Mouse (Mus musculus) lung, postnatal 0 days (tissue): ENCODE data around the gene Mpzl2. TPM values are rescaled to one million over a fixed set of nuclear protein-coding genes. Genes with fewer than 3 reads are reported as not detected.
A peak's percentile ranks its signal among the peaks of the same experiment; 100 is the strongest.

Experiments used
- ATAC-seq: fragments of 200-750 bp; cut with Nextera tagmentation; 2 replicates; pipeline ENCODE4 v1.8.0; 2017; ENCODE audit warnings: moderate library complexity
- DNase-seq: peaks from one replicate; pipeline ENCODE4 v3.0.0-alpha.2; 2016; ENCODE audit warnings: low spot score
- H3K27ac ChIP-seq: fragments of 300-500 bp; sonication (generic); 2 replicates; pipeline ENCODE4 v1.5.1; 2014; ENCODE audit warnings: antibody characterized with exemption, mild to moderate bottlenecking, low read length, mixed read lengths
- H3K27me3 ChIP-seq: fragments of 300-500 bp; sonication (generic); replicated peaks from 2 replicates; pipeline ENCODE4 v1.6.1; 2014; ENCODE audit warnings: low read length, mixed read lengths; ENCODE audit not compliant: insufficient read depth
- H3K36me3 ChIP-seq: fragments of 300-500 bp; sonication (generic); 2 replicates; pipeline ENCODE4 v1.6.1; 2014; ENCODE audit warnings: low read length, mixed read lengths; ENCODE audit not compliant: insufficient read depth
- H3K4me1 ChIP-seq: fragments of 300-500 bp; sonication (generic); 2 replicates; pipeline ENCODE4 v1.6.1; 2014; ENCODE audit warnings: antibody characterized with exemption, low read depth, low read length, mixed read lengths; ENCODE audit not compliant: insufficient read depth
- H3K4me2 ChIP-seq: fragments of 300-500 bp; sonication (generic); replicated peaks from 2 replicates; pipeline ENCODE4 v1.6.1; 2014; ENCODE audit warnings: low read depth, mild to moderate bottlenecking, low read length, moderate library complexity, mixed read lengths
- H3K4me3 ChIP-seq: fragments of 300-500 bp; sonication (generic); 2 replicates; pipeline ENCODE4 v1.5.1; 2014; ENCODE audit warnings: low read depth, low read length
- H3K9ac ChIP-seq: fragments of 300-500 bp; sonication (generic); replicated peaks from 2 replicates; pipeline ENCODE4 v1.6.1; 2014; ENCODE audit warnings: low read depth, mild to moderate bottlenecking
- H3K9me3 ChIP-seq: fragments of 300-500 bp; sonication (generic); 2 replicates; pipeline ENCODE4 v1.6.1; 2016; ENCODE audit warnings: low read length, mixed read lengths
- CTCF ChIP-seq: IDR thresholded peaks from 2 replicates; pipeline ENCODE4 v1.5.1; 2016; ENCODE audit warnings: antibody characterized with exemption, mild to moderate bottlenecking
- EP300 ChIP-seq: IDR thresholded peaks from 2 replicates; pipeline ENCODE4 v1.6.1; 2016; ENCODE audit warnings: antibody characterized with exemption, mild to moderate bottlenecking, control low read depth
- WGBS: fragments of 180-500 bp; shearing (Covaris S2); extraction: QIAGEN DNeasy Blood & Tissue Kit; methylation state at CpG from one replicate; pipeline ENCODE4 v1.1.7; 2014; 5-methylcytosine and 5-hydroxymethylcytosine counted together
- polyA plus RNA-seq: library from polyadenylated mRNA; unstranded; fragments of >200 nt; fragmentation: Nextera tagmentation; extraction: Ambion mirVana; gene quantifications from 2 replicates; pipeline ENCODE4 v1.2.1, GENCODE M21; 2015

The Mpzl2 gene
- polyA plus RNA-seq, 1 experiment from 2014 or later, result 4.3 TPM

GRCm38 (mm10) chr9:45098426-45098825, 58.8 kb downstream of the Mpzl2 start:
- TF ChIP-seq EP300, result no peak
- TF ChIP-seq CTCF, result no peak
- DNase-seq (no peak), ATAC-seq (no peak)
- Histone ChIP-seq H3K4me3 (no peak overlapping the region), H3K9me3 (no peaks in the 10 kb centered on the region), H3K9ac (no peak overlapping the region), H3K27me3 (no peaks in the 10 kb centered on the region), H3K4me1 (no peaks in the 10 kb centered on the region), H3K27ac (no peak overlapping the region), H3K36me3 (no peaks in the 10 kb centered on the region), H3K4me2 (no peak overlapping the region)
- 33% methylated on average over 3 of the region's 3 CpGs for WGBS

- no peaks in the 10 kb centered on the region for H3K27me3 ChIP-seq
- H3K9me3 ChIP-seq, result no peaks in the 10 kb centered on the region
- H3K27ac ChIP-seq, result no peak overlapping the region
- ATAC-seq, result no peak
- TF ChIP-seq EP300 (no peak), CTCF (no peak)
- no peaks in the 10 kb centered on the region for H3K4me1 ChIP-seq
- no peaks in the 10 kb centered on the region for H3K36me3 ChIP-seq
- no peak overlapping the region for H3K9ac ChIP-seq
- H3K4me3 ChIP-seq, result no peak overlapping the region
- no peak for DNase-seq
- H3K4me2 ChIP-seq, result no peak overlapping the region
- WGBS, result 69% methylated on average over 1 of the region's 1 CpGs
Measured at GRCm38 (mm10) chr9:45102528-45102927, 62.9 kb downstream of the Mpzl2 start.

- 39% methylated on average over 11 of the region's 11 CpGs for WGBS
- no peak overlapping the region for H3K9ac ChIP-seq
- no peak overlapping the region for H3K27ac ChIP-seq
- no peak for ATAC-seq
- TF ChIP-seq CTCF (no peak), EP300 (no peak)
- H3K9me3 ChIP-seq, result no peaks in the 10 kb centered on the region
- no peaks in the 10 kb centered on the region for H3K4me1 ChIP-seq
- H3K4me3 ChIP-seq, result no peak overlapping the region
- peak; percentile 16 for DNase-seq
- H3K36me3 ChIP-seq, result no peaks in the 10 kb centered on the region
- H3K4me2 ChIP-seq, result no peak overlapping the region
- no peaks in the 10 kb centered on the region for H3K27me3 ChIP-seq
Measured at GRCm38 (mm10) chr9:45103211-45103979, 63.8 kb downstream of the Mpzl2 start.

Other genes with a start within 250 kb of the Mpzl2 start
- 0.91 and 1.0 TPM in 2 replicates for gene Tmem25, start 240.5 kb upstream of the Mpzl2 start, polyA plus RNA-seq
- 12.9 and 15.1 TPM in 2 replicates for gene Ttc36, start 236.7 kb upstream of the Mpzl2 start, polyA plus RNA-seq
- 6.9 and 8.1 TPM in 2 replicates for gene Kmt2a, start 158.5 kb upstream of the Mpzl2 start, polyA plus RNA-seq
- 663 and 736 TPM in 2 replicates for gene Atp5l, start 119.1 kb upstream of the Mpzl2 start, polyA plus RNA-seq
- gene Ube4a, start 74.2 kb upstream of the Mpzl2 start, polyA plus RNA-seq, result 12.9 and 13.2 TPM in 2 replicates
- gene Cd3g, start 59.4 kb upstream of the Mpzl2 start, polyA plus RNA-seq, result 0.63 and 1.1 TPM in 2 replicates
- 0.38 and 0.39 TPM in 2 replicates for gene Cd3d, start 58.0 kb upstream of the Mpzl2 start, polyA plus RNA-seq
- 0.18 and 0.27 TPM in 2 replicates for gene Cd3e, start 30.2 kb upstream of the Mpzl2 start, polyA plus RNA-seq
- gene Mpzl3, start 15.4 kb downstream of the Mpzl2 start, polyA plus RNA-seq, result 2.0 and 2.2 TPM in 2 replicates
- 2.1 and 3.3 TPM in 2 replicates for gene Jaml, start 39.4 kb downstream of the Mpzl2 start, polyA plus RNA-seq
- gene Scn2b, start 78.0 kb downstream of the Mpzl2 start, polyA plus RNA-seq, result 0.27 and 0.49 TPM in 2 replicates
- 0.13 TPM in 2 replicates for gene Scn4b, start 98.6 kb downstream of the Mpzl2 start, polyA plus RNA-seq
- gene BC049352, start 142.2 kb downstream of the Mpzl2 start, polyA plus RNA-seq, result 0.11 and 0.21 TPM in 2 replicates
- 14.4 and 17.9 TPM in 2 replicates for gene Tmprss4, start 164.3 kb downstream of the Mpzl2 start, polyA plus RNA-seq
- gene Il10ra, start 229.3 kb downstream of the Mpzl2 start, polyA plus RNA-seq, result 2.1 and 2.6 TPM in 2 replicates